Mouse (Mus musculus) kidney, embryonic 15.5 days (tissue): ENCODE results near the gene Rad50. TPM values are rescaled to one million over a fixed set of nuclear protein-coding genes. Genes with fewer than 3 reads are reported as not detected.

Experiments used
- ATAC-seq: fragments of 200-750 bp; cut with Nextera tagmentation; replicated peaks from 2 replicates; pipeline ENCODE4 v1.8.0; 2017; ENCODE audit warnings: moderate TSS enrichment; ENCODE audit not compliant: low FRiP score
- H3K27ac ChIP-seq: fragments of 300-500 bp; sonication (generic); 2 replicates; pipeline ENCODE4 v1.5.1; 2015; ENCODE audit warnings: mild to moderate bottlenecking, inconsistent platforms
- H3K27me3 ChIP-seq: fragments of 300-500 bp; sonication (generic); 2 replicates; pipeline ENCODE4 v1.6.1; 2015; ENCODE audit warnings: inconsistent platforms
- H3K36me3 ChIP-seq: fragments of 300-500 bp; sonication (generic); 2 replicates; pipeline ENCODE4 v1.6.1; 2015; ENCODE audit warnings: inconsistent platforms
- H3K4me1 ChIP-seq: fragments of 300-500 bp; sonication (generic); 2 replicates; pipeline ENCODE4 v1.6.1; 2015; ENCODE audit warnings: inconsistent platforms
- H3K4me2 ChIP-seq: fragments of 300-500 bp; sonication (generic); 2 replicates; pipeline ENCODE4 v1.6.1; 2015; ENCODE audit warnings: moderate library complexity, mild to moderate bottlenecking, inconsistent platforms
- H3K4me3 ChIP-seq: fragments of 300-500 bp; sonication (generic); replicated peaks from 2 replicates; pipeline ENCODE4 v1.5.1; 2015; ENCODE audit warnings: mild to moderate bottlenecking, inconsistent platforms
- H3K9ac ChIP-seq: fragments of 300-500 bp; sonication (generic); 2 replicates; pipeline ENCODE4 v1.6.1; 2015; ENCODE audit warnings: mild to moderate bottlenecking, inconsistent platforms
- H3K9me3 ChIP-seq: fragments of 300-500 bp; sonication (generic); replicated peaks from 2 replicates; pipeline ENCODE4 v1.6.1; 2016; ENCODE audit warnings: inconsistent platforms
- WGBS: fragments of 180-500 bp; shearing (Covaris S2); methylation state at CpG from one replicate; pipeline ENCODE4 v1.1.7; 2015; ENCODE audit warnings: mixed read lengths; 5-methylcytosine and 5-hydroxymethylcytosine counted together
- polyA plus RNA-seq: library from polyadenylated mRNA; unstranded; fragments of >200 nt; fragmentation: Nextera tagmentation; extraction: Ambion mirVana; gene quantifications from 2 replicates; pipeline ENCODE4 v1.2.1, GENCODE M21; 2015

Rad50 gene
- 27.2 and 27.7 TPM in 2 replicates for polyA plus RNA-seq

DNA sequence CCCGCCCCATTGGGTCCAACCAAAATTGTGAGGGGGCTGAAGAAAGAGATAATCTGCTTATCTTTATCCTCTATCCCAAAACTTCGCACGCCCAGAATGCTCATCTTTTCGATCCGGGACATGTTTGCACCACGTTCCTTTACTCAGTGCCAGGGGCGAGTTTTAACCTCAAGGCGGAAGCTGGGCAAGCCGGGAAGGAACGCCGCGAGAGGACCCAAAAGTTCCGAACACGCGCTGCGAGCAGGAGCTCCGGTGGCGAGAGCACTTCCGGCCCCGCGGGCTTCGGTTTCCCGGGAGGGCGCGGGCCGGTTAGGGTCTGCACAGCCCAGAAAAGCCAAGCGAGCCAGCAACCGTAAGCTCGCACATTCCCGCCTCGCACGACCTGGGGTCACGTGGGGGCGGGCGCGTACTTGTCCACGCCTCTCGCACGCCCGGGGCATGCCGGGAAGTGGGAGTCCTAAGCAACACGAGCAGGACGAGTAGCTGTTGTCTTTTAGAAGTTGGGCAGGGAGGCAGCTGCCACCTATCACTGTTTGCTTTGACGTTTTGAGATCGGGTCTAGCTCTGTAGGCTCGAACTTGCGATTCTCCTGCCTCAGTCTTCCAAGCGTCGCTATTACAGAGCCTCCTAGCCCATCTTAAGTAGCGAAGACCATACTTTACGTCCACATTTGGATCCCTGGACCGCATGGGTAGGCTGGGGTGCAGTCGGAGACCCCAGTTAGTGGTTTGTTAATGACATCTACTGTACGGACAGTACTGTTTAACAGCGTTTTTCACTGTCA lies at the start of gene Rad50:
Rad50 (minus strand) TSS at position 386 of the 784 bp plus-strand sequence.
- peak within 1 kb of the TSS; percentile 82 for H3K4me3 ChIP-seq
- WGBS = 4% methylated on average over 55 of the region's 55 CpGs
- H3K9me3 ChIP-seq = no peaks in the 10 kb centered on the region
- no peaks in the 10 kb centered on the region for H3K27me3 ChIP-seq
- peak within 1 kb of the TSS; percentile 89 for H3K4me2 ChIP-seq
- H3K9ac ChIP-seq = peak within 1 kb of the TSS; percentile 86
- H3K27ac ChIP-seq = peak within 1 kb of the TSS; percentile 90
- peaks cover 3% of the 10 kb centered on the region; the same call in 1 of the 2 replicates for H3K4me1 ChIP-seq
- 0 out of 2 replicates have a peak, but pooled peaks cover 6% of the 10 kb centered on the region for H3K36me3 ChIP-seq
- ATAC-seq = peak; percentile 93

GRCm38 (mm10) chr11:53755011-53755595 lies 48.0 kb upstream of the Rad50 start:
- Histone ChIP-seq H3K4me1 (peaks cover 20% of the 10 kb centered on the region), H3K4me2 (no peak overlapping the region), H3K9ac (no peak overlapping the region), H3K4me3 (no peak overlapping the region), H3K9me3 (no peaks in the 10 kb centered on the region), H3K36me3 (no peaks in the 10 kb centered on the region), H3K27me3 (no peaks in the 10 kb centered on the region), H3K27ac (no peak overlapping the region)
- ATAC-seq = no peak
- 77% methylated on average over 12 of the region's 12 CpGs for WGBS

GRCm38 (mm10) chr11:53749716-53750352 lies 42.7 kb upstream of the Rad50 start:
- Histone ChIP-seq H3K27ac (no peak overlapping the region), H3K9me3 (no peaks in the 10 kb centered on the region), H3K4me1 (no peaks in the 10 kb centered on the region), H3K4me3 (no peak overlapping the region), H3K27me3 (no peaks in the 10 kb centered on the region), H3K4me2 (no peak overlapping the region), H3K9ac (no peak overlapping the region), H3K36me3 (no peaks in the 10 kb centered on the region)
- 63% methylated on average over 5 of the region's 5 CpGs for WGBS
- no peak for ATAC-seq

DNA sequence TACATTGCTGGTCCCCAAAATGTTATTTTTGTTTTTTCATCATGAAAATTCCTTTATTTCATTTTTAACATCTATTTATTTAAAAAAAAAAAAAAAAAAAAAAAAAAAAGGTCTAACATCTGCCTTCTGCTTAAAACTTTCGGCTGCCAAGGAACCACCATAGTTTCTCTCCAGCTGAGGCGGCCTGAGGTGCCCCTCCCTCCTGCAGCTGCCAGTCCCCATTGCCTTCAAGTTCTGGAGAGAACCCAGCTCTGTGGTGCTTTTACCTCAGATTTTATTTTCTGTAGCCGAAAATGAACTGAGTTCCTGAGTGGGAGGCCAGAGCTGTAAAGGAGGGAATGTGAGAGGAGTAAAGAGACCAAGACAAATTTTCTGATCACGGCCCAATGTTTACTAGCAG lies 42.2 kb upstream of the Rad50 start:
- ATAC-seq = no peak

DNA sequence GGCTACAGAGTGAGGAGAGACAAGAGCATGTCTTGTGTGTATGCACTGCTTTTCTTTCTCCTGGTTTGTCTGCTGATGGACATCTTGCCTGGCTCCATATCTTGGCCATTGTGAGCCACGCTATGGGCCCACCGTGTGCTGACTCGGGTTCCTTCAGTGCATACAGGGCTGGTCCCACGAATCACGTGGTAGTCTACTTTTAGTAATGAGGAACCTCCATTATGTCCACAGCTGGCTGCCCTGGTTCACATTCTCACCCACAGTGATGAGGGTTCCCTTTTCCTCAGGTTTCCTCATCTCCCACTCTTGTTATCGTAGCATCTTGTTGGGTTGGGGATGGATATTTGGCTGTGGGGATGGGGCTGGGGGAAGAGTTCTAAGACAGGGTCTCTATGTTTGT lies 41.5 kb upstream of the Rad50 start:
- Histone ChIP-seq H3K9me3 (no peaks in the 10 kb centered on the region), H3K4me3 (no peak overlapping the region), H3K27me3 (no peaks in the 10 kb centered on the region), H3K9ac (no peak overlapping the region), H3K4me1 (no peaks in the 10 kb centered on the region), H3K36me3 (no peaks in the 10 kb centered on the region), H3K4me2 (no peak overlapping the region), H3K27ac (no peak overlapping the region)
- 94% methylated on average over 6 of the region's 6 CpGs for WGBS
- ATAC-seq = no peak

More for the DNA sequence above, 42.2 kb upstream of the Rad50 start:
- no peak overlapping the region for H3K9ac ChIP-seq
- no peak overlapping the region for H3K4me2 ChIP-seq
- no peak overlapping the region for H3K27ac ChIP-seq
- WGBS = 67% methylated on average over 4 of the region's 4 CpGs
- no peaks in the 10 kb centered on the region for H3K9me3 ChIP-seq
- H3K27me3 ChIP-seq = no peaks in the 10 kb centered on the region
- H3K4me3 ChIP-seq = no peak overlapping the region
- H3K36me3 ChIP-seq = no peaks in the 10 kb centered on the region
- H3K4me1 ChIP-seq = no peaks in the 10 kb centered on the region

GRCm38 (mm10) chr11:53747985-53748384 lies 40.9 kb upstream of the Rad50 start:
- H3K4me2 ChIP-seq = no peak overlapping the region
- H3K27ac ChIP-seq = no peak overlapping the region
- no peaks in the 10 kb centered on the region for H3K9me3 ChIP-seq
- no peak overlapping the region for H3K4me3 ChIP-seq
- no peaks in the 10 kb centered on the region for H3K4me1 ChIP-seq
- 87% methylated on average over 9 of the region's 9 CpGs for WGBS
- no peaks in the 10 kb centered on the region for H3K36me3 ChIP-seq
- H3K27me3 ChIP-seq = no peaks in the 10 kb centered on the region
- H3K9ac ChIP-seq = no peak overlapping the region
- no peak for ATAC-seq

DNA sequence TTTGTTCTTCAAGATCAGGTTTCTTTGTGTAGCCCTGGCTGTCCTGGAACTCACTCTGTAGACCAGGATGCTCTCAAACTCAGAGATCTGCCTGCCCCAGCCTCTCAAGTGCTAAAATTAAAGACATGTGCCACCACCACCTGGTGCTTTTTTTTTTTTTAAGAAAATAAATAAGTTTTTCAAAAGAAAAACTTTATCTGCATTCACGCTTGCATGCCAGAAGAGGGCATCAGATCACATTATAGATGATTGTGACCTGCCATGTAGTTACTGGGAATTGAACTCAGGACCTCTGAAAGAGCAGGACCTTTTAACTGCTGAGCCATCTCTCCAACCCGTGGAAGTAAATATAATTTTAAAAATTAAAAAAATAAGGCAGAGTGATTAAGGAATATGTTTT lies 38.1 kb upstream of the Rad50 start:
- Histone ChIP-seq H3K4me1 (no peaks in the 10 kb centered on the region), H3K27ac (no peak overlapping the region), H3K9ac (no peak overlapping the region), H3K4me3 (no peak overlapping the region), H3K4me2 (no peak overlapping the region), H3K27me3 (no peaks in the 10 kb centered on the region), H3K36me3 (no peaks in the 10 kb centered on the region), H3K9me3 (no peaks in the 10 kb centered on the region)
- 90% methylated on average over 2 of the region's 2 CpGs for WGBS
- no peak for ATAC-seq

DNA sequence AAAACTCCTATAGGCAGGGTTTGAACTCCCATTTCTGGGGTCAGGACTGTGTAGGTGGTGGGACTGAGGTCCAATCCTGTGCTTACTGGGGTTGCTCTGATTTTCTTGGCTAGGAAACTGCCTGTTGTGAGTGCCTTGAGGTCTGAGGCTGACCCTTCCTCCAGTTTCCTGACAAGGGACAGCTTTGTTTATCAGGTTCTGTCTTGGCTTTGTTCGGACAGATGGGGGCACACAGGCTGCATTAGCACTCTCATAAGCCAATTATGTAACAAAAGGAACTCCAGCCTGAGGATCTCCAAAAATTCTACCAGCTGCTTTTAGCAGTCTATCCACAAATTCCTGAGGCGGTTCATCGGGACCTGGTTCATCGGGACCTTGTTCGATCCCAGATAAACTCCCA lies 35.2 kb upstream of the Rad50 start:
- ATAC-seq = no peak

GRCm38 (mm10) chr11:53737573-53737946 lies 30.4 kb upstream of the Rad50 start:
- no peak overlapping the region for H3K4me2 ChIP-seq
- no peaks in the 10 kb centered on the region for H3K36me3 ChIP-seq
- H3K4me1 ChIP-seq = 0 out of 2 replicates have a peak, but pooled peaks cover 5% of the 10 kb centered on the region
- H3K27me3 ChIP-seq = no peaks in the 10 kb centered on the region
- WGBS = 35% methylated on average over 6 of the region's 6 CpGs
- H3K4me3 ChIP-seq = no peak overlapping the region
- H3K9me3 ChIP-seq = no peaks in the 10 kb centered on the region
- no peak for ATAC-seq
- H3K27ac ChIP-seq = peak overlapping the region; percentile 37; the same call in 1 of the 2 replicates
- no peak overlapping the region for H3K9ac ChIP-seq

More for the DNA sequence above, 35.2 kb upstream of the Rad50 start:
- 50% methylated on average over 5 of the region's 5 CpGs for WGBS
- no peak overlapping the region for H3K4me3 ChIP-seq
- H3K4me2 ChIP-seq = no peak overlapping the region
- no peak overlapping the region for H3K27ac ChIP-seq
- H3K36me3 ChIP-seq = no peaks in the 10 kb centered on the region
- no peaks in the 10 kb centered on the region for H3K9me3 ChIP-seq
- H3K27me3 ChIP-seq = no peaks in the 10 kb centered on the region
- H3K4me1 ChIP-seq = 0 out of 2 replicates have a peak, but pooled peaks cover 2% of the 10 kb centered on the region
- H3K9ac ChIP-seq = no peak overlapping the region

- no peak overlapping the region for H3K4me2 ChIP-seq
- peak; percentile 69 for ATAC-seq
- 50% methylated on average over 14 of the region's 14 CpGs for WGBS
- H3K9ac ChIP-seq = no peak overlapping the region
- no peaks in the 10 kb centered on the region for H3K9me3 ChIP-seq
- H3K36me3 ChIP-seq = no peaks in the 10 kb centered on the region
- H3K27me3 ChIP-seq = no peaks in the 10 kb centered on the region
- H3K4me1 ChIP-seq = 0 out of 2 replicates have a peak, but pooled peaks cover 5% of the 10 kb centered on the region
- no peak overlapping the region for H3K4me3 ChIP-seq
- H3K27ac ChIP-seq = peak overlapping the region; percentile 37; the same call in 1 of the 2 replicates
Observed at GRCm38 (mm10) chr11:53736771-53737572, 29.9 kb upstream of the Rad50 start.

DNA sequence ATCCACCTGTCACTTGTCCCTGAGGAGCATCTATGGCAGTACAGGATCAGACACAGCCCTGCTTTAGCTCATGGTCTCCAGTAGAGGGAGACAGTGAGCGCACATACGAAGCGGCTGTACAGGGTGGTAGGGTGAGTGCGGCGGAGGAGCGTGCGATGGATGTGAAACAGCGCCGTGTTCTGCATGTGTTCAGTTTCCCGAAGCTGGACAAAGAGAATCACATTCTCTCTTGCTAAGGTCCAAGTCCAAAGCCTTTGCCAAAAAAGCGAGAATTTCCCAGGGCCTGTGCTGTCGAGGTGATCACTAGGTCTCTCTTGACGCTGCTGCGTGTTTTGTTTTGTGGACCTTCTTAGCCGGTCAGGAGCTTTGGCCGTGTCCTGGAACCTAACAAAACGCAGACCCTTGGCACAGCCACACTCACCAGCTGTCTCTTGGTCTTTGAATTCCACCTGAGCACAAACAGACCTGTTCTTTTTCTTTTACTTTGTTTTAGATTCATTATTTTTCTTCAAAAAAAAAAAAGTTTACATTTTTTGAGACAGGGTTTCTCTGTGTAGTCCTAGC lies 28.6 kb upstream of the Rad50 start:
- Histone ChIP-seq H3K9ac (no peak overlapping the region), H3K27me3 (no peaks in the 10 kb centered on the region), H3K4me2 (peak overlapping the region; percentile 57), H3K4me3 (peak overlapping the region; percentile 24; the same call in 1 of the 2 replicates), H3K9me3 (no peaks in the 10 kb centered on the region), H3K4me1 (0 out of 2 replicates have a peak, but pooled peaks cover 5% of the 10 kb centered on the region), H3K27ac (no peak overlapping the region), H3K36me3 (no peaks in the 10 kb centered on the region)
- WGBS = 37% methylated on average over 17 of the region's 17 CpGs
- ATAC-seq = peak; percentile 69; the same call in 1 of the 2 replicates
